Mouse (Mus musculus): ENCODE results near the gene Ltbp2. TPM values are rescaled to one million over a fixed set of nuclear protein-coding genes. Genes with fewer than 3 reads are reported as not detected.

The Ltbp2 gene
- polyA plus RNA-seq (2015; fragmentation: Nextera tagmentation; extraction: Ambion mirVana), result 1.2 and 2.2 TPM in 2 replicates

DNA sequence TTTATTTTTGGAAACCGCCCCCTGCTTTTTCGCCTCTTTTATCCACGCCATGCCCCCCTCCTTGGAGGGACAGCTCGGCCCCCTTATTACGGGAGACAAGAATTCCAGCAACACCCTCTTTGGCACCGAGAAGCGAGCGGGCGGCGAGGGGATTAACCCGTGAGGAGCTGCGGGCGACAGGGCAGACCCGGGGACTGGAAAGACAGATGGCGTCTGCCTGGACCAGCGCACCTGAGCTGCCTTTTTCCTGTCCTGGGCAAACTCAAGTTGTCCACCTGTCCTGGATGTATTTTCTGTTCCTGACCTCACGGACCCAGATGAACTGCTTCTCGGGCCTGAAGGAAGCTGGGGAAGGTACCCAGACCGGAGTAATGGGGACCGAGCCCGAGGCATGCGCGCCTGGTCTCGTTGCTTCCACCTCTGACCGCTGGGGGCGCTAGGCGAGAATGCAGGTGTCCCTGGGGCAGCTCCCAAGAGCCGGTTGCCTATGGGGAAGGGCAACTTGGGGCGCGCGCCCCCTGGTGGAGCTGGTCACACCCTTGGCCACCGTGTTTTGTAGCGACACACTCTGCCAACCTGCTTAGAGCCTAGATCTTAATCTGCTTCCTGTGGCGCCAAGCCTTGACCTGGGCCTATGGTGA, at the start of gene Ltbp2:
TSS of gene Ltbp2 (minus strand) at position 52 of the 641 bp plus-strand sequence.

GRCm38 (mm10) chr12:84772726-84773441, 103.4 kb downstream of the Ltbp2 start, which contains the start of the genes Npc2 and Isca2:
Npc2 (minus strand) TSS chr12:84773152.
Isca2 (plus strand) TSS chr12:84773251.

Other genes starting within 250 kb of the Ltbp2 start
- not detected in 2 replicates for gene Vrtn, start 235.5 kb downstream of the Ltbp2 start, polyA plus RNA-seq (2015; fragmentation: Nextera tagmentation; extraction: Ambion mirVana)
- gene Syndig1l, start 177.7 kb downstream of the Ltbp2 start, polyA plus RNA-seq (2015; fragmentation: Nextera tagmentation; extraction: Ambion mirVana), result not detected in 2 replicates
- 33.1 and 47.6 TPM in 2 replicates for gene Npc2, start 103.4 kb downstream of the Ltbp2 start, polyA plus RNA-seq (2015; fragmentation: Nextera tagmentation; extraction: Ambion mirVana)
- 117 and 122 TPM in 2 replicates for gene Isca2, start 103.3 kb downstream of the Ltbp2 start, polyA plus RNA-seq (2015; fragmentation: Nextera tagmentation; extraction: Ambion mirVana)
- 64.0 and 70.5 TPM in 2 replicates for gene Fcf1, start 94.4 kb upstream of the Ltbp2 start, polyA plus RNA-seq (2015; fragmentation: Nextera tagmentation; extraction: Ambion mirVana)
- gene Arel1, start 94.4 kb upstream of the Ltbp2 start, polyA plus RNA-seq (2015; fragmentation: Nextera tagmentation; extraction: Ambion mirVana), result 4.6 and 5.2 TPM in 2 replicates
- 9.5 and 10.2 TPM in 2 replicates for gene Ylpm1, start 119.8 kb upstream of the Ltbp2 start, polyA plus RNA-seq (2015; fragmentation: Nextera tagmentation; extraction: Ambion mirVana)
- gene Prox2, start 234.2 kb upstream of the Ltbp2 start, polyA plus RNA-seq (2015; fragmentation: Nextera tagmentation; extraction: Ambion mirVana), result 2.0 and 3.1 TPM in 2 replicates
- gene Dlst, start 234.3 kb upstream of the Ltbp2 start, polyA plus RNA-seq (2015; fragmentation: Nextera tagmentation; extraction: Ambion mirVana), result 157 and 160 TPM in 2 replicates